Mouse (Mus musculus) thymus, adult 2 months (tissue): ENCODE results near the gene Dnajc8.

ENCODE experiments used
- CTCF ChIP-seq: fragments of 200-500 bp; IDR thresholded peaks from 2 replicates; pipeline ENCODE4 v1.5.1; 2012; ENCODE audit warnings: mild to moderate bottlenecking, control low read depth, low read length, moderate library complexity, borderline replicate concordance; ENCODE audit not compliant: control insufficient read depth, poor library complexity, insufficient read depth; ENCODE audit errors: extremely low read depth
- POLR2A ChIP-seq: fragments of 200-500 bp; IDR thresholded peaks from 2 replicates; pipeline ENCODE4 v1.6.1; 2012; ENCODE audit warnings: mild to moderate bottlenecking, low read length, control low read depth, moderate library complexity; ENCODE audit not compliant: control insufficient read depth, poor library complexity, insufficient read depth; ENCODE audit errors: extremely low read depth

DNA sequence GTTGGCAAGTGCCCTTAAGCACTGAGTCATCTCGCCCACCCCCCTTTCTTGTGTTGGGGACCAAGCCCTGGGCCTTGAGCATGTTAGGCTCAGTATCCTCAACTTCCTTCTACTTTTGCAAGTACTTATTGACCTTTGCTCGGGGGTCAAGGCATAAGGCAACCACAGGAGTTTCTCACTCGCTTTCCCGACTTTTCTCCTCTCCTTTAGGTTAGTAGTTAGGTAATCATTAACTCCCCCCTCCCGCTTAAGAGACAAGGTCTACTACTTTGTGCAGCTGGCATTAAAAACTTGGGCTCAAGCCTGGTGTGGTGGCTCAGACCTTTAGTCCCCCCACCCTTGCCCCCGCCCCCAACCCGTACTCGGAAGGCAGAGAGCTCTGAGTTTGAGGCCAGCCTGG is 17.3 kb upstream of the Dnajc8 start:
- TF ChIP-seq CTCF (no peak), POLR2A (no peak)
